Mouse (Mus musculus) CD4-positive, CD25-positive, alpha-beta regulatory T cell, adult 2 months (primary cell): Measurements from ENCODE around the gene Jhy.

Source experiments
- DNase-seq: peaks from one replicate; pipeline ENCODE4 v3.0.0-alpha.2; 2012; ENCODE audit warnings: low read depth, low spot score

The Jhy gene

GRCm38 (mm10) chr9:40859196-40859595, 104.7 kb downstream of the Jhy start:
- no peak for DNase-seq

- DNase-seq, result no peak
These were observed 105.3 kb downstream of the Jhy start for GRCm38 (mm10) chr9:40858461-40859160.

GRCm38 (mm10) chr9:40851515-40851914, 112.4 kb downstream of the Jhy start:
- DNase-seq, result no peak
